In genomic region chr5:60042603-60043175, GRCm38 (mm10) we compare ENCODE assay signal across 8 mouse cellular contexts.
DNase-seq lines count a peak whose midpoint lies in the region; ATAC-seq and TF ChIP-seq lines count a peak whose summit lies in the region.
"Not testable (repeated sequence)": the region's sequence is repeated elsewhere in the genome, so short reads cannot be mapped to it uniquely, and the experiment has no call there.

No protein-coding gene starts in this region.

- H3K36me3 ChIP-seq in forebrain, embryonic 12.5 days (replicated peaks); heart, embryonic 14.5 days (ENCODE audit: control insufficient read depth, insufficient read depth, low read length); hindbrain, postnatal 0 days (ENCODE audit: insufficient read depth, low read length); limb, embryonic 12.5 days; lung, embryonic 14.5 days (ENCODE audit: insufficient read depth); midbrain, embryonic 15.5 days (replicated peaks); stomach, embryonic 15.5 days: not testable (repeated sequence)

- H3K9ac ChIP-seq in forebrain, embryonic 12.5 days; heart, embryonic 14.5 days (ENCODE audit: low read length); hindbrain, postnatal 0 days (replicated peaks; ENCODE audit: low read length); limb, embryonic 12.5 days (replicated peaks); lung, embryonic 14.5 days; midbrain, embryonic 15.5 days; stomach, embryonic 15.5 days: not testable (repeated sequence)

- H3K9me3 ChIP-seq in forebrain, embryonic 12.5 days; heart, embryonic 14.5 days (ENCODE audit: control insufficient read depth, low read length); hindbrain, postnatal 0 days (ENCODE audit: low read length); limb, embryonic 12.5 days; lung, embryonic 14.5 days (ENCODE audit: low read depth, low read length); midbrain, embryonic 15.5 days; stomach, embryonic 15.5 days: not testable (repeated sequence)

- DNase-seq in hindbrain, postnatal 0 days (ENCODE audit: low spot score); lung, embryonic 14.5 days: not testable (repeated sequence)

- H3K27ac ChIP-seq in forebrain, embryonic 12.5 days; heart, embryonic 14.5 days (replicated peaks in 1 of 2; ENCODE audit: control insufficient read depth in 1 of 2, insufficient read depth in 1 of 2, low read depth in 2 of 2, low read length in 2 of 2); hindbrain, postnatal 0 days; limb, embryonic 12.5 days; lung, embryonic 14.5 days (ENCODE audit: low read depth); midbrain, embryonic 15.5 days; stomach, embryonic 15.5 days: not testable (repeated sequence)

- not testable (repeated sequence) for H3K4me3 ChIP-seq in forebrain, embryonic 12.5 days (replicated peaks); heart, embryonic 14.5 days (ENCODE audit: control insufficient read depth in 1 of 2, insufficient read depth in 1 of 2, low read depth in 1 of 2, low read length in 2 of 2); hindbrain, postnatal 0 days (ENCODE audit: low read length); limb, embryonic 12.5 days (replicated peaks); lung, embryonic 14.5 days (ENCODE audit: low read depth, low read length); midbrain, embryonic 15.5 days; stomach, embryonic 15.5 days (replicated peaks)

- not testable (repeated sequence) for H3K27me3 ChIP-seq in forebrain, embryonic 12.5 days; heart, embryonic 14.5 days (ENCODE audit: control insufficient read depth, insufficient read depth, low read length); hindbrain, postnatal 0 days (ENCODE audit: insufficient read depth, low read length); limb, embryonic 12.5 days; lung, embryonic 14.5 days (ENCODE audit: insufficient read depth, low read length); midbrain, embryonic 15.5 days (replicated peaks); stomach, embryonic 15.5 days (replicated peaks)

- not testable (repeated sequence) for H3K4me2 ChIP-seq in forebrain, embryonic 12.5 days; heart, embryonic 14.5 days (ENCODE audit: low read length); hindbrain, postnatal 0 days (ENCODE audit: low read depth, low read length); limb, embryonic 12.5 days; lung, embryonic 14.5 days; midbrain, embryonic 15.5 days; stomach, embryonic 15.5 days

- peak; percentile 100 for ATAC-seq in activated CD4-positive, CD25-positive, alpha-beta regulatory T cell, adult 4 months
- peak; percentile 100 for ATAC-seq in forebrain, embryonic 12.5 days (ENCODE audit: low FRiP score)
- ATAC-seq in heart, embryonic 14.5 days (ENCODE audit: insufficient number of reproducible peaks, insufficient read depth, low FRiP score, low read depth), result peak; percentile 100
- peak; percentile 100 for ATAC-seq in hindbrain, postnatal 0 days
- ATAC-seq in limb, embryonic 12.5 days (ENCODE audit: insufficient number of reproducible peaks, insufficient read depth, low FRiP score, low TSS enrichment, low read depth), result peak; percentile 100
- ATAC-seq in lung, embryonic 14.5 days (ENCODE audit: insufficient read depth), result peak; percentile 100
- peak; percentile 100 for ATAC-seq in midbrain, embryonic 15.5 days (replicated peaks)
- ATAC-seq in stomach, embryonic 15.5 days (ENCODE audit: insufficient read depth, low FRiP score, low read depth), result peak; percentile 100

- 94% methylated on average over 6 of the region's 7 CpGs for WGBS in forebrain, embryonic 12.5 days
- 90% methylated on average over 6 of the region's 7 CpGs for WGBS in heart, embryonic 14.5 days
- 96% methylated on average over 6 of the region's 7 CpGs for WGBS in hindbrain, postnatal 0 days
- WGBS in limb, embryonic 12.5 days, result 93% methylated on average over 6 of the region's 7 CpGs
- 93% methylated on average over 6 of the region's 7 CpGs for WGBS in lung, embryonic 14.5 days
- WGBS in midbrain, embryonic 15.5 days, result 95% methylated on average over 6 of the region's 7 CpGs
- WGBS in stomach, embryonic 15.5 days, result 88% methylated on average over 6 of the region's 7 CpGs

- not testable (repeated sequence) for TF ChIP-seq CTCF in hindbrain, postnatal 0 days (IDR thresholded peaks at IDR 0.05; ENCODE audit: low read depth); lung, embryonic 14.5 days (IDR thresholded peaks at IDR 0.05; ENCODE audit: low read depth)

- not testable (repeated sequence) for H3K4me1 ChIP-seq in forebrain, embryonic 12.5 days; heart, embryonic 14.5 days (ENCODE audit: control insufficient read depth in 2 of 2, insufficient read depth in 2 of 2, low read length in 2 of 2); hindbrain, postnatal 0 days (ENCODE audit: insufficient read depth, low read length); limb, embryonic 12.5 days (replicated peaks); lung, embryonic 14.5 days (ENCODE audit: insufficient read depth); midbrain, embryonic 15.5 days; stomach, embryonic 15.5 days
